Mouse (Mus musculus) intestine, postnatal 0 days (tissue): ENCODE results near the gene Aym1. TPM values are rescaled to one million over a fixed set of nuclear protein-coding genes. Genes with fewer than 3 reads are reported as not detected.

Experiments
- ATAC-seq: fragments of 200-750 bp; cut with Nextera tagmentation; 2 replicates; pipeline ENCODE4 v1.8.0; 2017; ENCODE audit warnings: mild to moderate bottlenecking, moderate TSS enrichment, moderate library complexity
- H3K27ac ChIP-seq: fragments of 300-500 bp; sonication (generic); 2 replicates; pipeline ENCODE4 v1.5.1; 2014; ENCODE audit warnings: mild to moderate bottlenecking, low read depth, low read length, moderate library complexity
- H3K27me3 ChIP-seq: fragments of 300-500 bp; sonication (generic); replicated peaks from 2 replicates; pipeline ENCODE4 v1.6.1; 2014; ENCODE audit warnings: low read length, mixed read lengths; ENCODE audit not compliant: control insufficient read depth, insufficient read depth
- H3K36me3 ChIP-seq: fragments of 300-500 bp; sonication (generic); 2 replicates; pipeline ENCODE4 v1.6.1; 2014; ENCODE audit warnings: mild to moderate bottlenecking, moderate library complexity; ENCODE audit not compliant: control insufficient read depth, insufficient read depth
- H3K4me1 ChIP-seq: fragments of 300-500 bp; sonication (generic); replicated peaks from 2 replicates; pipeline ENCODE4 v1.6.1; 2014; ENCODE audit warnings: antibody characterized with exemption, low read length, mixed read lengths; ENCODE audit not compliant: control insufficient read depth, insufficient read depth
- H3K4me2 ChIP-seq: fragments of 300-500 bp; sonication (generic); replicated peaks from 2 replicates; pipeline ENCODE4 v1.6.1; 2014; ENCODE audit warnings: low read depth, mild to moderate bottlenecking, moderate library complexity
- H3K4me3 ChIP-seq: fragments of 300-500 bp; sonication (generic); 2 replicates; pipeline ENCODE4 v1.5.1; 2014; ENCODE audit warnings: low read depth, low read length
- H3K9ac ChIP-seq: fragments of 300-500 bp; sonication (generic); 2 replicates; pipeline ENCODE4 v1.6.1; 2014; ENCODE audit warnings: mild to moderate bottlenecking, low read depth, low read length
- H3K9me3 ChIP-seq: fragments of 300-500 bp; sonication (generic); 2 replicates; pipeline ENCODE4 v1.6.1; 2016; ENCODE audit warnings: mixed run types; ENCODE audit not compliant: control insufficient read depth
- CTCF ChIP-seq: sonication (generic); IDR thresholded peaks from 2 replicates; pipeline ENCODE4 v1.5.1; 2016; ENCODE audit warnings: low read depth, mild to moderate bottlenecking, control low read depth, antibody characterized with exemption, moderate library complexity
- WGBS: fragments of 180-500 bp; shearing (Covaris S2); extraction: QIAGEN DNeasy Blood & Tissue Kit; methylation state at CpG from one replicate; pipeline ENCODE4 v1.1.7; 2014; 5-methylcytosine and 5-hydroxymethylcytosine counted together
- polyA plus RNA-seq: library from polyadenylated mRNA; unstranded; fragments of >200 nt; fragmentation: Nextera tagmentation; extraction: Ambion mirVana; gene quantifications from 2 replicates; pipeline ENCODE4 v1.2.1, GENCODE M21; 2015

Gene Aym1
- polyA plus RNA-seq, 1 experiment from 2014 or later = not detected

- Histone ChIP-seq H3K27ac (no peak overlapping the region), H3K36me3 (no peaks in the 10 kb centered on the region), H3K9me3 (no peaks in the 10 kb centered on the region), H3K9ac (no peak overlapping the region), H3K4me3 (no peak overlapping the region), H3K27me3 (peaks cover 27% of the 10 kb centered on the region), H3K4me2 (no peak overlapping the region), H3K4me1 (no peaks in the 10 kb centered on the region)
- no peak for TF ChIP-seq CTCF
- no peak for ATAC-seq
- WGBS = 89% methylated on average over 8 of the region's 8 CpGs
Observed at GRCm38 (mm10) chr5:113329463-113329862, 27.6 kb upstream of the Aym1 start.

DNA sequence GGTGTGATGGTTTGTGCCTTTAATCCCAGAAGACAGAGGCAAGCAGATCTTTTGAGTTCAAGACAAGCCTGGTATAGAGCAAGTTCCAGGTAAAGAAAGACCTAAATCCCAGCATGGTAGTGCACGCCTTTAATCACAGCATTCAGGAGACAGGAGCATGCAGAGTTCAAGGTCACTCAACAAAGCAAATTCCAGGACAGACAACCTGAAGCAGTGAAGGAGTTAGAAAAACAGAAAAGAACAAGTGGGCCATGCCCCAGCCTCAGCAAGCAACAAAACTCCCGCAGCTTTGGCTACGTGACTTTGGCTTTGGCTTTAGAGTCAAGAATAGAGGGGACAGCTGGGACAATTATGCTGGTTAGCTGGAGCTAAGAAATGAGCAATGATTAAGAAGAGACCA, 26.9 kb upstream of the Aym1 start:
- H3K4me1 ChIP-seq = no peaks in the 10 kb centered on the region
- no peak for TF ChIP-seq CTCF
- peaks cover 28% of the 10 kb centered on the region for H3K27me3 ChIP-seq
- no peaks in the 10 kb centered on the region for H3K9me3 ChIP-seq
- H3K4me2 ChIP-seq = no peak overlapping the region
- WGBS = 81% methylated on average over 3 of the region's 3 CpGs
- no peak overlapping the region for H3K27ac ChIP-seq
- H3K36me3 ChIP-seq = no peaks in the 10 kb centered on the region
- H3K4me3 ChIP-seq = no peak overlapping the region
- ATAC-seq = no peak
- no peak overlapping the region for H3K9ac ChIP-seq

DNA sequence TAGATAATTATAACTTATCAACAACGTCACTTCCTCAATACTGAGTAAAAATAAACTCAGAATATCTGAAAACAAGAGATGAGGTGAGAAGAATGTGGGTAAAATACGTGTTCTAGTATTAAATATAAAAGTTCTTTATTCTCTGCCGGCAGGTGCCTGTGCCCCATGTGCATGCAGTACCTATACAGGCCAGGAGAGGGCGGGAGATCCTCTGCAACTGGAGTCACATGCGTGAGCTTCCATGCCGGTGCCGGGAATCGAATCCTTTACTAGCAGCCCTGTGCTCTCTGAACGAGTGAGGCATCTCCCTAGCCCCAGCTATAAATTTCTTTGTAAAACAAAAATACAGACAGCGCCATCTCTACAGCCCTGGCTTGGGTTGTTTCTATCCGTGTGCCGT, 24.9 kb upstream of the Aym1 start:
- Histone ChIP-seq H3K36me3 (no peaks in the 10 kb centered on the region), H3K9me3 (no peaks in the 10 kb centered on the region), H3K27ac (no peak overlapping the region), H3K4me2 (no peak overlapping the region), H3K9ac (no peak overlapping the region), H3K27me3 (peaks cover 45% of the 10 kb centered on the region), H3K4me3 (no peak overlapping the region), H3K4me1 (no peaks in the 10 kb centered on the region)
- TF ChIP-seq CTCF = peak; percentile 66
- no peak for ATAC-seq
- WGBS = 33% methylated on average over 12 of the region's 12 CpGs

DNA sequence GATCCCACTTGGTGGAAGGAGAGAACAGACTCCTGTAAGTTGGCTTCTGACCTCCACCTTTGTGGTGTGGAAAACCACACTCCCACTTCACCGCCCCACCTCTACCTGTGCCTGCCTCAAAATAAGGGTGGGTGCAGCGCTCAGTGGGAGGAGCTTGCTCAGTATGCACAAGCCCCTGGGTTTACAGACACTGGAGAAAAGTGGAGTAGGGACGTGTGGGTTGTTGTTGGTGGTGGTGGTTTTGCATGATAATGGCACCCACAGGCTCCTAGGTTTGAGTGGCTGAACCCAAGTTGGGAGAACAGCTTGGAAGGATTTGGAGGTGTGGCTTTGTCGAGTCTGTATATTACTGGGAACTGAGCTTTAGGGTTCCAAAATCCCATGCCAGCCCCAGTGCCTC, 24.2 kb upstream of the Aym1 start:
- no peaks in the 10 kb centered on the region for H3K9me3 ChIP-seq
- no peak overlapping the region for H3K27ac ChIP-seq
- H3K27me3 ChIP-seq = peaks cover 51% of the 10 kb centered on the region
- no peaks in the 10 kb centered on the region for H3K4me1 ChIP-seq
- no peak overlapping the region for H3K4me3 ChIP-seq
- H3K4me2 ChIP-seq = no peak overlapping the region
- TF ChIP-seq CTCF = no peak
- WGBS = 70% methylated on average over 4 of the region's 4 CpGs
- H3K36me3 ChIP-seq = no peaks in the 10 kb centered on the region
- H3K9ac ChIP-seq = no peak overlapping the region
- no peak for ATAC-seq

DNA sequence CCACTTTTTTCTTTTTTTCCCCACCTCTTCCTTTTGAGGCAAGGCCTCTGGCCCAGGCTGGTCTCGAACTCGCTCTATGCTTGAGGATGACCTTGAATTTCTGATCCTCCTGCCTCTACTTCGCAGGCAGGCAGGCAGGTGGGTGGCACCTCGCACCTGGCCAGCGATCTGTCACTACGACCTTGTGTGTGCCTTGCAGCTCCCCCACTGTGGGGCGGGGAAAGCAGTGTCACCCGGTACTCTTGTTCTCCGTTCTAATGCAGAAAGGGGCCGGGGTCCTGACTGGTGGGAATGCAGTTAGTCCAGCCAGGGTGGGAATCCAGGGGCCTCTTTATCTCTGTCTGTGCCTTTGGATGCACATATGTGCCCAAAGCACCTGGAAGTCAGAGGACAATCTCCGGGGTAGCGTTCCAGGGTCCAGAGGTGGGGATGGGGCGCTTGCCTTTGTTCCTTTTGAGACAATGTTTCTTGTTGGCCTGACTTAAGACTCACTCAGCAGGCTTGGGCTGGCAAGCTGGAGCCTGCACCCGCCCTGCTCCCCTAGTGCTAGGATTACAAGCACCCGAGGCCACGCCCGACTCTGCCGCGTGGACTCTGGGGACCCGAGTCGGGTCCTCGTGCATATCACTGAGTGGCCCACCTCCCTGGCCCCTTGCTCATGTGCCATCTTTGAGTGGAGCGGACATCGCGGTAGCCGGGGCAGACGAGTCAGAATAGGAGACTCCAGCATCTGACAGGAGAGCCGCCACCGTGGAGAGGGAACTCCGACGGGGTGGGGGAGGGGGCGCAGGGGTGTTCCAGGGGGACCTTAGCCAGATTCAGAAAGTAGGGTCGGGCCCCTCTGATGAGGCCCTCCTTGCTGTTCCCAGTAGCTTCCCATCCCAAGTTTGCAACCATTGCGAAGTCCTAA, 22.2 kb upstream of the Aym1 start:
- WGBS = 11% methylated on average over 34 of the region's 34 CpGs
- no peaks in the 10 kb centered on the region for H3K36me3 ChIP-seq
- H3K27me3 ChIP-seq = peaks cover 53% of the 10 kb centered on the region
- ATAC-seq = no peak
- peak overlapping the region; percentile 51 for H3K4me2 ChIP-seq
- TF ChIP-seq CTCF = no peak
- H3K27ac ChIP-seq = no peak overlapping the region
- H3K9me3 ChIP-seq = no peaks in the 10 kb centered on the region
- H3K9ac ChIP-seq = no peak overlapping the region
- H3K4me1 ChIP-seq = no peaks in the 10 kb centered on the region
- H3K4me3 ChIP-seq = no peak overlapping the region

GRCm38 (mm10) chr5:113335732-113336131, 21.4 kb upstream of the Aym1 start:
- peaks cover 53% of the 10 kb centered on the region for H3K27me3 ChIP-seq
- no peaks in the 10 kb centered on the region for H3K4me1 ChIP-seq
- 1% methylated on average over 17 of the region's 17 CpGs for WGBS
- peak overlapping the region; percentile 26 for H3K4me3 ChIP-seq
- no peak for TF ChIP-seq CTCF
- H3K4me2 ChIP-seq = peak overlapping the region; percentile 51
- no peak overlapping the region for H3K9ac ChIP-seq
- no peak for ATAC-seq
- no peaks in the 10 kb centered on the region for H3K9me3 ChIP-seq
- no peak overlapping the region for H3K27ac ChIP-seq
- H3K36me3 ChIP-seq = no peaks in the 10 kb centered on the region
